Mouse (Mus musculus): Measurements from ENCODE around the gene Shh. TPM values are rescaled to one million over a fixed set of nuclear protein-coding genes. Genes with fewer than 3 reads are reported as not detected.
A peak's percentile ranks its signal among the peaks of the same experiment; 100 is the strongest.

Shh gene
- total and polyA plus RNA-seq, 2 experiments, result 0.02 to 0.28 TPM

DNA sequence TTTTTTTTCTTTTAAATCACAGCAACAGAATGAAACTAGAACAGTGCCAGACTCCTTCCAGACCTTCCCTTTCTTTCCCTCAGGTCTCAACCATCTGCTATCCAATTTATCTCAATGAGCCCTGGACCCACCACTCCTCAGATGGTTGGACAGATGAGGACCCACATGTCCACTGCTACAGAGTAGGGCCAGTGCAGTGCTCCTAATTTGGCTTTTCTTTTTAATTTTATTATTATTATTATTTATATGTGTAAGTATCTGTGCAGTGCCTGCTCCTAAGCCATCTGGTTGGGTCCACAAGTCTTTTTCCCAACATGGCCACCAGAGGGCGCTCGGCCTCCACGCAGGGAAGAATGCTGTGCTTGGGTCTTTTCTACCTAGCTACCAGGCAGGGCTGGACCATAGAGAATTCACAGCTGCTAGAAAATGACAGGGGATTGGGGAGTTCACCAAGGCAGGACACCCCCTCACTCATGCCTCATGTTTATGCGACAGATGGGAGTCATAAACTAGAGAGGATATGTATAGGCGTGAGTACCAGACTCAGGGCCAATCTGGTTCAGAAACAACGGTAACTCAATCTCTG is 15.9 kb downstream of the Shh start:
- Histone ChIP-seq H3K4me1 (ENCODE audit: control insufficient read depth, insufficient read depth, low read length) (no peaks in the 10 kb centered on the region), H3K9ac (ENCODE audit: low read depth, low read length) (no peak overlapping the region), H3K4me3 (ENCODE audit: insufficient read depth, low read depth, low read length) (no peak overlapping the region), H3K79me2 (ENCODE audit: control insufficient read depth, insufficient read depth, low read length) (no peaks in the 10 kb centered on the region), H3K36me3 (ENCODE audit: control insufficient read depth, insufficient read depth, low read length) (no peaks in the 10 kb centered on the region), H3K27me3 (ENCODE audit: control insufficient read depth, insufficient read depth, low read length) (no peaks in the 10 kb centered on the region), H3K27ac (replicated peaks; ENCODE audit: insufficient read depth, low read depth, low read length) (no peak overlapping the region)
- DNase-seq (ENCODE audit: extremely low read depth, low read depth, low spot score), result peak; percentile 43
- WGBS, result 38% methylated on average over 6 of the region's 6 CpGs
- peak; percentile 98 for TF ChIP-seq CTCF (IDR thresholded peaks at IDR 0.05; ENCODE audit: low read depth, low read length)
- TF ChIP-seq POLR2A (IDR thresholded peaks at IDR 0.05; ENCODE audit: extremely low read depth, insufficient read depth, low read length), result no peak

DNA sequence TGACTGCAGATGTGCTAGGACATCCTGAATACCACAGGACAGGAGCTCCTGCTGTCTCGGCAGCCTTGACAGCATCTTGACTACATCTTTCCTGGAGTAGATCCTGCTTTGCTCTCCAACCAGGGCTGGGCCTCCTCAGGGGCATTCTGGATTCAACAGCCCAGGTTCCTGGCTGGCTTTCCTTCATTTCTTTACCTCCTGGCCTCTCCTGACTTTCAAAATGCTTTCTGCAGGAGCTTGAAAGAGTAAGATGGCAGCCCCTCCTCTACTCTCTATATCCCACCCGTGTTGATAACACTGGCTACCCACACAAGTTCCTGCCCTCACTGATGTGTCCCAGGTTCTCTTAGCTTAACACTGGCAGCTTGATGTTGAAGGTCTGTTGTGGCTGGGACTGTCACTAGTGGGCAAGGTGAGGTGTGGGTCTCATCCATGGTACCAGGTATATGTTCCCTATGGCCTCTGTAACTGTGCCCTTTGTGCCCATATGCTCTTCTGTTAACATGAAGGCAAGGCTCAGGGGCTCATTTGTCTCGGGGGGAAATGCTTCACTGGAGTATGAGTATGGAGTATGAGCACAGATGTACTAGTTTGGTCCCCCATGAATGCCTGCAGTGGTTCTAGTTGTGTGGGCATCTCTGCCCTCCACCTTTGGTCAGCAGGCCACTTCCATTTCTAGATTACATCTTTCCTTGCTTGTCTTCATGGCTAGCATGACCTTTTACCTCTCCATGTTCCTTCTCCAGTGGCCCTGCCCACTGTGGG is 16.7 kb downstream of the Shh start:
- Histone ChIP-seq H3K79me2 (ENCODE audit: control insufficient read depth, insufficient read depth, low read length) (no peaks in the 10 kb centered on the region), H3K27me3 (ENCODE audit: control insufficient read depth, insufficient read depth, low read length) (no peaks in the 10 kb centered on the region), H3K9ac (ENCODE audit: low read depth, low read length) (no peak overlapping the region), H3K27ac (replicated peaks; ENCODE audit: insufficient read depth, low read depth, low read length) (no peak overlapping the region), H3K4me3 (ENCODE audit: insufficient read depth, low read depth, low read length) (no peak overlapping the region), H3K36me3 (ENCODE audit: control insufficient read depth, insufficient read depth, low read length) (no peaks in the 10 kb centered on the region), H3K4me1 (ENCODE audit: control insufficient read depth, insufficient read depth, low read length) (no peaks in the 10 kb centered on the region)
- TF ChIP-seq CTCF (IDR thresholded peaks at IDR 0.05; ENCODE audit: low read depth, low read length) (no peak), POLR2A (IDR thresholded peaks at IDR 0.05; ENCODE audit: extremely low read depth, insufficient read depth, low read length) (no peak)
- no peak for DNase-seq (ENCODE audit: extremely low read depth, low read depth, low spot score)
- 56% methylated on average over 3 of the region's 3 CpGs for WGBS

DNA sequence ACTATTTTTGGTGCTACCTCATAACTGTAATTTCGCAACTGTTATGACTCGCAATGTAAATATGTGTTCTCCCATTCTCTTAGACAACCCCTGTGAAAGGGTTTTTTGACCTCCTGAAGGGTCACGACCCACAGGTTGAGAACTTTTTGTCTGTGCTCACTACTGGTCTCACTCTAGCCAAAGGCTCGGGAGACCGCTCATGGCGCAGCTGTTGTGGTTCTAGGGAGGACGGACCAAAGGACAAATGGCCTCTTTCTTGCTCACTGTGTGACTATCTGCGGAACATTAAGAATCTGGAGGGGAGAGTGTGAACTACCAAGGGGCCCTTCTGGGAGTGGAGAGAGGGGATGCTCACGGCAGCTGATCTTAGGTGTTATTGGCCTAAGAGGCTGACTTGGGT is 41.1 kb downstream of the Shh start:
- DNase-seq (ENCODE audit: extremely low read depth, low read depth, low spot score), result peak; percentile 48
- Histone ChIP-seq H3K4me3 (ENCODE audit: insufficient read depth, low read depth, low read length) (no peak overlapping the region), H3K36me3 (ENCODE audit: control insufficient read depth, insufficient read depth, low read length) (no peaks in the 10 kb centered on the region), H3K9ac (ENCODE audit: low read depth, low read length) (no peak overlapping the region), H3K79me2 (ENCODE audit: control insufficient read depth, insufficient read depth, low read length) (no peaks in the 10 kb centered on the region), H3K4me1 (ENCODE audit: control insufficient read depth, insufficient read depth, low read length) (peaks cover 2% of the 10 kb centered on the region; the same call in 1 of the 2 replicates), H3K27me3 (ENCODE audit: control insufficient read depth, insufficient read depth, low read length) (no peaks in the 10 kb centered on the region), H3K27ac (replicated peaks; ENCODE audit: insufficient read depth, low read depth, low read length) (no peak overlapping the region)
- TF ChIP-seq CTCF (IDR thresholded peaks at IDR 0.05; ENCODE audit: low read depth, low read length) (no peak), POLR2A (IDR thresholded peaks at IDR 0.05; ENCODE audit: extremely low read depth, insufficient read depth, low read length) (no peak)
- 71% methylated on average over 9 of the region's 9 CpGs for WGBS

DNA sequence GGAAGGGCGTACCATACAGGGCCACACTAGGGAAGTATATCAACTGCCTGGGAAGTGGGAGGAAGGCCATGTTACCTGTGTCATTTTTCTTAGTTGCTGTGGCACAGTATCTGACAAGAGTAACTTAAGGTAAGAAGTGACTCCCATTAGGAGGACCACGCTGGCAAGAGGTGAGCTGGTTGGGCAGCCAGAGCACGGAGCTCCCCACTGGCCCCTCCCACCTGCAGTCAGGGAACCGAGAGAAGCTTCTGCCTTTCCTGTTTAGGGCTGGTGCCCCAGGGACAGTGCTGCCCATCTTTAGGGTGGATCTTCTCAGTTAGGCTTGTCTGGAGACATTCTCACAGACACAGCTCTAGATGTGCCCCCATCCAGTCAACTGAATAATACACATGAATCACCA is 43.3 kb downstream of the Shh start:
- Histone ChIP-seq H3K4me1 (ENCODE audit: control insufficient read depth, insufficient read depth, low read length) (peaks cover 2% of the 10 kb centered on the region; the same call in 1 of the 2 replicates), H3K27me3 (ENCODE audit: control insufficient read depth, insufficient read depth, low read length) (no peaks in the 10 kb centered on the region), H3K79me2 (ENCODE audit: control insufficient read depth, insufficient read depth, low read length) (no peaks in the 10 kb centered on the region), H3K9ac (ENCODE audit: low read depth, low read length) (no peak overlapping the region), H3K27ac (replicated peaks; ENCODE audit: insufficient read depth, low read depth, low read length) (no peak overlapping the region), H3K4me3 (ENCODE audit: insufficient read depth, low read depth, low read length) (no peak overlapping the region), H3K36me3 (ENCODE audit: control insufficient read depth, insufficient read depth, low read length) (peaks cover 4% of the 10 kb centered on the region; the same call in 1 of the 2 replicates)
- no peak for TF ChIP-seq POLR2A (IDR thresholded peaks at IDR 0.05; ENCODE audit: extremely low read depth, insufficient read depth, low read length)
- TF ChIP-seq CTCF (IDR thresholded peaks at IDR 0.05; ENCODE audit: low read depth, low read length), result no peak
- 60% methylated on average over 4 of the region's 4 CpGs for WGBS
- no peak for DNase-seq (ENCODE audit: extremely low read depth, low read depth, low spot score)

DNA sequence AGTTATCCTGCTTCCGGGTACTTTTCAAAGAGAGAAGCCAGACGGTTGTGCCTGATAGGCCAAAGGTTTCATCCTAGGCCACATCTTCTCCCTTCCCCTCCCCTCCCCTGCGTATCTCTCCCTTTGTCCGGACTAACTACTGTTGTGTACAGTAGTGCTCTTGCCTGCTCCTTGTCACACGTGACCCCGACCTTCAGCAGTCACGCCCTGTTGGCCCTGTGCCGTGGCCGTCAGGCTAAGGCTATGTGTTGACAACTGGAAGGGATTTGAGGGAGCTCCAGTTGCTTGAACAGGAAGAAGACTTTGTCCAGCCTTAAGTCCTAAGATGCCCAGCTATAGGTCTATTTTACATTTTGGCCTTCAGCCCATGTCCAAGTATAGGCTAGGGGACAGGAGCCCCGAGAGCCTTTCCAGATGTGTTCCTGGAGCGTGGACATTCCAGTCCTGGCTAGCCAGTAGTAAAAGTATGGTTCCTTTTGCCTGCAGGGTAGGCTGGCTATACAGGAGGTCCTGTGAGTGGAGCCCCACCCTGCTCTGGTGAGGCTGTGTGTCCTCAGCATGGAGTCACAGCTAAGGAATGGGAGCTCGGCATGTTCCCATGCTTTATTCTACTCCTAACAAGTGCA is 47.3 kb downstream of the Shh start:
- no peak overlapping the region for H3K9ac ChIP-seq (ENCODE audit: low read depth, low read length)

More for the DNA sequence above, 47.3 kb downstream of the Shh start:
- 78% methylated on average over 12 of the region's 12 CpGs for WGBS
- Histone ChIP-seq H3K79me2 (ENCODE audit: control insufficient read depth, insufficient read depth, low read length) (no peaks in the 10 kb centered on the region), H3K4me3 (ENCODE audit: insufficient read depth, low read depth, low read length) (no peak overlapping the region), H3K27me3 (ENCODE audit: control insufficient read depth, insufficient read depth, low read length) (no peaks in the 10 kb centered on the region), H3K4me1 (ENCODE audit: control insufficient read depth, insufficient read depth, low read length) (no peaks in the 10 kb centered on the region), H3K27ac (replicated peaks; ENCODE audit: insufficient read depth, low read depth, low read length) (no peak overlapping the region), H3K36me3 (ENCODE audit: control insufficient read depth, insufficient read depth, low read length) (peaks cover 32% of the 10 kb centered on the region)
- DNase-seq (ENCODE audit: extremely low read depth, low read depth, low spot score), result no peak
- TF ChIP-seq POLR2A (IDR thresholded peaks at IDR 0.05; ENCODE audit: extremely low read depth, insufficient read depth, low read length) (no peak), CTCF (IDR thresholded peaks at IDR 0.05; ENCODE audit: low read depth, low read length) (no peak)
